Mouse (Mus musculus) mesoderm, embryonic 11.5 days (tissue): ENCODE measurements at regions not wholly inside any gene's neighbourhood (a gene's known extent, or its start where the extent isn't known, plus 50 kb on each side); places are given as distances from the start of the nearest gene placed in this dataset.

Experiments used
- DNase-seq: peaks from one replicate; pipeline ENCODE4 v3.0.0-alpha.2; 2012; ENCODE audit warnings: low read depth, low spot score

DNA sequence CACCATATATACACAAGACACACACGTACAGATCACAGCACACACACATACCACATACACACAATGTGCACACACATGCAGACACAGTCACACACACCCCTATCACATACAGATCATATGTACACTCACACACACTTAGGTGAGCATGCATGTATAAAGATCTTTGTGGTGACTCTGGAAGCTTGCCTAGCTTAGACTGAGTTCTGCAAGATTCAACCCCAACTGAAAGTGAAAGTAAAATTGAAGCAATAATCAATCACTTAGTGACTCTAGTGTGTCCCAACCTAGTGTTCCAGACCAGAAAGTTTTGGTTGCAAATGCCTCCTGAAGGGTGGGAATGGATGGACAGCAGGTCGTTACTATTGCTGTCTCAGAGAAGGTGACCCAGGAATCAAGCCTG is 262.8 kb downstream of the Bcl11a start:
- DNase-seq = no peak

DNA sequence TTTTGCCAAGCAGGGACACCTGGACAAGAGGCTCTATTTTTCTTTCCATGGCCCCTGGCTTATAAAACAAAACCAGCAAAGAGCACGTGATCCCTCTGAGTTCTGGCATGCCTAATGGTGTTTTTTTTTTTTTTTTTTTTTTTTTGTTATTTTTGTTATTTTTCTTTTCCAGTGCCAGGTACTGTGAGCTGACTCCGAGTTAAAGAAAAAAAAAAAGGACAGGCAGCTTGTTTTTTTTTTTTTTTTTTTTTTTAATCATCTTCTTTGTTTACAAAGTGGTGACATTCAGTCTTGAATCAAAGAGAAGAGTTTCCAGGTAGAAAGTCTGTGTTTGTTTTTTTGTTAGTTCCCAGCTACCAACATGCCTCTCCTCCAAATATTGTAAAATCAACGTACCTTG is 263.8 kb downstream of the Bcl11a start:
- no peak for DNase-seq

DNA sequence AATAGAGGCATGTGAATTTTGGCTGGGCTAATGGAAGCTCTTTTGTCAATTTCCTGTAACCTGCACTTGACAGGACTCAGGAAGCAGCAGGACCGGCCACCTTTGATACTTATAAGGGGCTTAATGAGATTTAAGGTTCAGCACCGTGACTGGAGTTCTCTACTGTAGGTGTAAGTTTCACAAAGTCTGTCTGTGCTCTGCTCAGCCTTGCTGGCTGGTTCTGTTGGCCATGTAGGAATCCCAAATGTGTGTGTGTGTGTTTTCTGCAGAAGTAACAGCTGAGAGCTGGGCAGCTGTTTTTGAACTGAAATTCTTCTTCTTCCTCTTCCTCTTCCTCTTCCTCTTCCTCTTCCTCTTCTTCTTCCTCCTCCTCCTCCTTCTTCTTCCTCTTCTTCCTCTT is 264.3 kb downstream of the Bcl11a start:
- no peak for DNase-seq

DNA sequence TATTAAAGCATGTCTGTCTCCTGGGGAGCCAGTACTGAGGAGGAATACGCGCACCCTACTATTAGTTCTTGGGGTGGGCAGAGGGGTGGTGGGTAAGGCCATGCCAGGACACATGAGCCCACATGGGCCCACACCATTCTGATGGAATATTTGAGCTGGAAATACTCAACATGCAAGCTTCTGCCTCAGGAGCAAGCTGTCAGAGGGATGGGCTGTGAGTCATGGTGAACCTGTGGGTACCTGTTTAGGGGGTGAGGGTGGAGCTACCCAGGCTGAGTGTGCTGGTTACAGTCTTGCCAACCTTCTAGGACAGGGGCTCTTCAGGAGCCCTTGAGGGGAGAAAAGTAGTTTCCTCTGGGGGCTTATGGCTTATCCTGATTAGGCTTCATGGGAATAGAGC is 264.9 kb downstream of the Bcl11a start:
- DNase-seq = no peak

DNA sequence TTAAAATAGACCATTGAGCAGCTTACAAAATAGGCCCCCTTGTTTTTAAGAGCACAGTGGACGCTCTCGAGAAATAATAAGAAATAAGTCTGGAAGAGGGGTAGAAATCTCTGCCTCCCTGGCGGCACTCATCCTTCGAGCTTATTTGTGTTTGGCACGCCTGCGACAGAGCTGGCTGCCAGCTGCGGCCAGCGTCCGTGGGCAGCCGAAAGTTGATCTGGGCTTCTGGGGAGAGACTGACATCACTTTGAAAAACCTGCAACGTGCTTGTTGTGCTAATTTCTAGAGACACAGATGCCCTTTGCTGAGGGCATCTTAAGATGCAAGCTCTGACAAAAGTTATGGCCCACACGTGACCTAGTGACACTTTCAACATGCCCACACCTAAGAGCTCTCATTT is 269.4 kb downstream of the Bcl11a start:
- no peak for DNase-seq

DNA sequence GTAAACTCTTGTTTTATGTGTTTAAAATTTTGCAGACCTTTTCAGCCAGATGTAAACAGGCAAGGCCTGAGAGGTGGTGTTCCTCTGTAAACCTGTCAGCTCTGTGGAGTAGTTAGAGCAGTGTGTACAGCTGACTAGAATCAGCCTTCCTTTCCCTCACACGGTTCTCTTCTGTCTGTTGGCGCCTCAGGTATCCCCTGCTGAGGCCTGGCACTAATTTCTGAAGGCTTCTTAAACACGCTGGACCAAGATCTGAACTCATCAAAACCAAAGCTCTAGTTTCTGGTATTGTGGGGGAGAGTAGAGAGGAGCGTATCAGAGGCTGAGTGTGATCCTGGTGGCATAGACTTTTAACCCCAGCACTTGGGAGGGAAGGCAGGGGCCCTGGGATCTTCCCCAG is 270.9 kb downstream of the Bcl11a start:
- no peak for DNase-seq

DNA sequence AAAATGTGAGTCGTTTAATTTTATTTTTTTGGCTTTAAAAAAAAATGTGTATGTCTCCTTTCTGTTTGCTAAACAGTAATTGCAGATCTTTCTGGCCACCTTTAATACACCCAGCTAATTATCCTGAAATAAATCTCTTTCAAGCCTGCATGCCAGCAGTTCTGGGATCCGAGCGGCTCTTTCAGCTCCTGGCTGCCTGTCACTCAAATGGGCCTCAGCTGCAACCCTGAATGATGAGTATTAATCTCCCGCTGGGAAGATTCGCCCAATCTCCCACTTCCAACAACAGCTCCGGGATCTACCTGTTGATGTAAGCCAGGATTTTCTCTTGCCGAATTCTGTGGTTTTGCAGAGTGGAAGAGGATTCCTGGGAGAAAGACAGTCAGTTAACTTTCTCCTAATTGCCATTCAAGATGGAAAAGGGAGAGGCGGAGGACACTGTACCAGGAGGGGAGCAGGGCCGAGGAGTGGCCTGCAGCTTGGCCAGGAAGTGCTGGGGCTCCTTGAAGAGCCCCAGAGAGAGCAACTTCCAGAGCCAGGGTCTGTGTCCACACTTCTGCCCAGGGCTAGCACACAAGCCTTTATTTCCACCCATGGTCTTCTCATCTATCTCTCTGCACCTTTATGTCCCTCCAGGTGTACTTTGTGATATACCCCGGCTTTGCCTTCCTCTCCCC is 272.2 kb downstream of the Bcl11a start:
- no peak for DNase-seq

DNA sequence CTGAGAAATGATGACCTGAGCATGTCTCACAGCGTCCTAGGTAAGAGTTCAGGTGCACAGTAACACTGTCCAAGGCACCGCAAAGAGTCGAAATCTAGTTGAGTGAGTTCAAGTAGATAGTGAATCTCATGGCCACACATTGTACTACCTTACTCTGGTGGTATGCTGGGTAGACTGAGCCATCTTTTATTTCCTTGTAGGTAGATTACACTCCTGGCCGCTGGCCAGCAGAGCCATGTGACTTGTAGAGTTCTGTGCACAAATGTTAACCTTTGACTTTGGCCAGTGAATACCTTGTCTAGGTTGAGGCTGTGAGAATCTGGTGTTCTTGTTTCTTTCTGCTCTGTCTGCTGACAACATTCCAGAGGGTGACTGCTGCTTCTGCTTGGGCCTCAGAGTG is 273.0 kb downstream of the Bcl11a start:
- DNase-seq = no peak

DNA sequence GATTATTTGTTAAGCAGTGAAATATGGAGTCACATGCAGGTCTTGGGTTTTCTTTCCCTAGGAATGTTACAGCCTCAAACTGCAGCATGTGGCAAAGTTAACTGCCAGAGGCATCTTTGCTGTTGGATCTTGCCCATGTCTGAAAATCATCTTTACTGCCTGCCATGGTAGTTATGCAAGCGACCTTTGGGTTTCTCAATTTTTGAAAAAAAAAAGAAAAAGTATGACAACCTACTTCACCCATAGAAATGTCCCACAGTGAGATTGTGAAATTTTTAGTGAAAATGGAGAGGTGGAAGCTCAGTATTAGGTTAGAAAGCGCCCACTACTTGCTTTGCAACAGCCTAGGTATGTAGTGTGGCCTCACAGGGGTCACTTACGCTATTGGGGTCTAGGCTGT is 274.2 kb downstream of the Bcl11a start:
- DNase-seq = no peak

DNA sequence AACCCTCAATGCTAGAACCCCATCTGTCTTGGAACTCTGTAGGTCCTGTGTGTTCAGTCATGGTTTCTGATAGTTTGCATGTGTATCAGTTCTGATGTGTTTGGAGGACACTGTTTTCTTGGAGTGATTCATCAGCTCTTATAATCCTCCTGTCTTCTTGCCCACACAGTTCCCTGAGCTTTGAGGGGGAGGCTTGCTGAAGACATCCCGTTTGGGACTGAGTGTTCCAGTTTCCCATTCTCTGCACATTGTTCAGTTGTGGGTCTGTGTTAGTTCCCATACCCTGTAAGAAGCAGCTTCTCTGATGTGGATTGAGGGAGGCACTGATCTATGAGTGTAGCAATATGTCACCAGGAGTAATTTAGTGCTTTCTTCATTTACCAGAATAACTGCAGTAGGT is 275.2 kb downstream of the Bcl11a start:
- DNase-seq = no peak

DNA sequence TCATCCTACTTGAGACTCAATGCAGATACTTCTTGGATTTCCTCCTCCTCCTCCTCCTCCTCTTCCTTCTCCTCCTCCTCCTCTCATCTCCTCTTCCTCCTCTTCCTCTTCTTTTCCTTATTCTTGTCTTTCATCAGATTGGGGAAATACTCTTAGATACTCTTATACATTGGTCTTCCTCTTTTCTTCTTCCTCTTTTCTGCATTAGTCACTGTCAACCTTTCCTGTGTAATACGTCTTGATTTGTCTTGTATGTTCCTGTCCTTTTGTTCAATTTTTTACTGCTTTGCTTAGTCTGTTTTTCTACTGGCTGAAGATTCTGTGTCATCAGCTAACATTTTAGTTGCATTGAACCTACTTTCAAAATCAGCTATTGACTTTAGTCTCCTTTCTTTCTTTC is 279.5 kb downstream of the Bcl11a start:
- DNase-seq = no peak

DNA sequence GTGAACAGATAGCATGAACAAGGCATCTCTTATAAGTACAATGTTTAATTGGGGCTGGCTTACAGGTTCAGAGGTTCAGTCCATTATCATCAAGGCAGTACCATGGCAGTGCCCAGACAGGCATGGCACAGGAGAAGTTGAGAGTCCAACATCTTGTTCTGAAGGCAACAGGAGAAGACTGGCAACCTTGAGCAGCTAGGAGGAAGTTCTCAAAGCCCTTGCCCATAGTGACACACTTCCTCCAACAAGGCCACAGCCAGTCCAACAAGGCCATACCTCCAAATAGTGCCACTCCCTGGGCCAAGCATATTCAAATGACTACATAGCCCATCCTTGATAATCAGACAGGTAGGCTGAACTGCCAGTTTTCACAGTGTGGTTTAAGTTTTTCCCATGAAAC is 281.2 kb downstream of the Bcl11a start:
- no peak for DNase-seq

DNA sequence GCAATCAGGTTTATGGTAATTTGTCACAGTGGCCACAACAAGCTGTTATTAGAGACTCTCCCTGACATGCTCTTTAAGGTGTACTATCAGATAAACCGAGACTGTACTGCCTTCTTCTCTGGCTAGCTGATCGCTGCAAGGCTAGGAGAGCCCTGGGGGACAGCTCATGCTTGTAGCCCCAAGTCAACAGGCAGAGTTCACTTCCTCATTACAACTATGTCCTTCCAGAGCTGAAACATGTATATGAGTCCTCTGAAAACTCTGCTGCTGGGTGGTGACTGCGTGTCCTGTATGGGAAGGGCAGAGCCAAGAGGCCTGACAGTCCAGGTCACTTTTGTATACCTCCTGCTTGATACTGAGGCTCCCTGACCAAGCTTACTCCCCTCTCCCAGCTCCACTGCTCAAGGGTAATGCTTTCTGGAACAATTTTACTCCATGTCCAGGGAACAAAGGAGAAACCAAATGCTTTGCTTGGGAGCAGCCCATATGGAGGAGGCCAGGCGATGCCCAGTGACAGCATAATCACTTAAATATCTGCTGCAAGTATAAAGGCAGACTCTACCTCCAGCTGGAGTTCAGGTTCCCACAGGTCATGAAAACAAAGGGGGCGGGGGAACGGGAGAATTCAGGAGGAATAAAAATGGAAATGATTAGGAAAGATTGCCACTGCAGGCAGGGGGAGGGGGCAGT is 284.3 kb downstream of the Bcl11a start:
- no peak for DNase-seq

DNA sequence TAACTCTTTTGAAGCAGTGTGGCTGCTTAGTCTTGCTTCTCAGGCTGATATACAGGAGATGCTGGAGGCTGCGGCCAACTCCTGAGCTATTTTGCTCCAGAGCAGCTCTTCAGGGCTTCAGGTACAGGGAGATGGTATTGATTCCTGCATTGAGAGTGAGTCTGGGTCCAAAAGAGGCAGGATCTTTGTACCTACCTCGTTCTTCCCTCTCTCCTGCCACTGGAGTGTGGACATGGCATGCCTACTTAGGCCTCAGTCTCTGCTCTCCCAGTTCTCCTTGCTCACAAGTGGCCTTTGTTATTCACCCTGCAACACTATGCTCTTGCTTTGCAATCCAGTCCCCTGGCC is 284.8 kb downstream of the Bcl11a start:
- no peak for DNase-seq

DNA sequence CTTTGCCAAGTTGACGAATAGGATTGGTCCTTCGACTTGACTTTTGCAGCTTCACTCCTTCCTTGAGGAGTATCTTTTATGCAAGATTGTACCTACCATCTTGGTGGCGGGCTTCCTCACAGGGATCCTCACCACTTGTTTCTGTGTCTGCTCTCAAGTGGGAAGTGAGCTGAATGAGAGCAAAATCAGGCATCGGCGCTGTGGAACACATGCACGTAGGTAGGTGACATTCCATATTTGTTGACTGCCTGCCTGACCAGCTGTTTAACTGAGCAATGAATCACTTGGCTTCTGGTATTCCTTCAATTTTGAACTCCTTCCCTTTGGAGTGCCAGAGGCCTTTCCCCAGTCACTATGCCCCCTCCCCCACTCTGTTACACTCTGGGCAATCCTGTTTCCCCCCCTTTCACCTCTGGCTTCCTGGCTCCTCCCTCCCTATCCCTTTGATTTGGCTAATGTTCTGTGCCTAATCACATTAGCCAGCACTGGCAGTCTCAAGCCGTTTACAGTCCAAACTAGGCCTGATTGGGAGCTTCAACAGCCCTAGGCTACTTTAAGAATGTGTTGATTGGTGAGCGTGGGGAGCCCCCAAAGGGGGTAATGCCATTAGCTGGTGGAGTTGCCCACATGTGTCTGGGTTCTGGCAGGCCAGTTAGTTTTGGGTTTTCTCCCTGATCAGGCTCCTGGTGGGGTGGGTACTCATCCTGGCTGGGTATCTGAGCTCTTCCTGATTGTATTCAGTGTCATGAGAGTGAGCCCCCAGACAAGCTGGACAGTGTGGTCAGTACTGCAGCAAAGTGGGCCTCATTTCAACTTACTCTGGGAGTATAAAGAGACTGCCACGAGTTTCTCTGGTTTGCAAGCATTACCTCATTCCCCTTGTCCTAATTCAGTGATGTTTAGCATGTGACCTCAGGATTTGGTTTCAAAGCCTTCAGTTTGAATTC is 285.8 kb downstream of the Bcl11a start:
- DNase-seq = peak; percentile 51

DNA sequence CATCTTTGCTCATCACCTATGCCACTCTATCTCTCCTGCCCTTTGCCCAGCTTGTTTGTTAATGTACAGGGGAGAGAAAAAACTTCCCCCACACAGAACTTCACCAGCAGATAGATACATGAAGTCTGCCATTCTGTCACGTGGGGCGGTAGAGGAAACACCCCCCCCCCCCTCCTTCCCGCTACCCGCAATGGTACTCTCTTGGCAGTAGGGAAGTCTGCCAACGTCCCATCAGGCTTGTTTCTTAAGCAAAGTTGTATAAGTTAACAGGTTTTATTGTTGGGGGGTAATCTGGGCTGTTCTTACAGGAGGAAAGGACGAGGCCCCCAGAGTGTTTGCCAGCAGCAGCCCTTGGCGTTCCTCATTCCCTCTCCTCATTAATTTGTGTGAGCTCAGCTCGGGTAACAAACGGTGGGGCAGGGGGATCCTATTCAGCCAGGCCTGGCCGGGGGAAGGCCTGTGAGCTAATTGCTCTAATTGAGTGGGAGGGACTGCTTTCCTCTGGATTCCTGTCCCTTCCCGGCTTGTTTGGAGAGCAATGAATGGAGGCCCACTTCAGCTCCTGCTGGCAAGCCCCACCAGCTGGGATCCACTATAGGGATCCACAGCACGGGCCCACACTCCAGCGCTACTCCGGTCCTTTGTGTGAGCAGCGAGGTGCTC is 292.5 kb downstream of the Bcl11a start:
- no peak for DNase-seq

DNA sequence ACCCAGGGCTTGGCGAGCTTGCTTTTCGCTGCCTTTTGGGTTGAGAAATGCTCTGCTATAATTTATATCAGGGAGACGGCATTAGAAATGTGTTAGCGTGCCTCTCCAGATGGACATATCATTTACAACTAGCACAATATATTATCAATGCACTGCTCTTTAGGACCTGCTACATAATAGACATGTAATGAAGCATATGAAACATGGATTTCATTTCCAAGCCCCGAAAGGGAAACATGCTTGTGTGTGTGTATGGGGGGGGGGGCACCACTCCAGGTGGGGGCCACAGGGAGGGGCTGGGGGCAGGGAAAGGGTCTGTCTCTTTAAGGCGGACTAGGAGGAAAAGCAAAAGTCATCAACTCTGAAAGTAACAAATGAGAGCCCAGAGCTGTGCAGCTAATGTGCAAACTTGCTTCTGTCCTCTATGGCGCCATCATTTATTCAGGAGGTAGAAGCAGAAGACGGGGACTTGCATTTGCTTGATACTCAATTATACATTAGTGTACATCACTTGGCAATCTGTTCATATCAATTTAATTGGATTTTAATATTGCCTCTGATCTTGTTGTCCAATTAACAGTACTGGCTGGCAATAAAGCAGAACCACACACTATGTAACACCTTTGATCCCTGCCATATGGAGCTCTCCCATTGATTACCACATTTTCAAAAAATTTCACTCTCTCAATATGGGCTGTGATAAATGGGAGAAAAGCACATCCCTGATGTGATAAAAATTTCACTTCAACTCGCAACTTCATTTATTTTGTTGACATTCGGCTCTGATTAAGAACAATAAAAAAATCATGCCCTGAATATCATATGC is 293.2 kb downstream of the Bcl11a start:
- no peak for DNase-seq

DNA sequence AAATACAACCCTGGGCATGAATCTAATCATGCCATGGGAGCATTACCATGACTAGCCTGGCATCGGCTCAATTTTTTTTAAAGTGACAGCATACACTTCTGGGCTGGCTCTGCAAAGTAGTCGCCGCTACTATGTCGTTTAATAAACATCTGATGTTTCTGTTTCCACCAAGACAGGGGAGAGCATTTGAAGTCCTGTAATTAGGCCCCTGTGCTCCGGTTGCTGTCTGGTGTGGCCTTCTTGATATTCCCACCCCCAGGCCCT is 293.8 kb downstream of the Bcl11a start:
- no peak for DNase-seq

DNA sequence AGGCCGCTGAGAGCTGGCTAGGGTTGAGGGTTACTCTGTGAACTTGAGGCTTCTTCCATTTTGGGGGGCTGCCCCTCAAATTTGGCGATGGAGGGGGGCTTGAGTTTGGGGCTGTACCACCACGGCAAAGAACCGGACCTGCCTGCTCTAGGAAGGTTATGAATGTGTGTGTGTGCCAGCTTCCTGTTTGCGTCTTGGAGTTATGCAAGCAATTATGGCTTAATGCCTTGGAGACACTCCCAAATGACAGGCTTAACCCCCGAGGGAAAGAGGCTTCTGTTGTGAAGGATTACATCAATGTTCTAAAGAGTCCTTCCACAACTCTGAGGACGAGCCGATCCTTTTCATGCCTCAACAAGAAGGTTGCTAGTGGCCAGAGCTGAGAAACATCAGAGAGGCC is 294.1 kb downstream of the Bcl11a start:
- DNase-seq = no peak

DNA sequence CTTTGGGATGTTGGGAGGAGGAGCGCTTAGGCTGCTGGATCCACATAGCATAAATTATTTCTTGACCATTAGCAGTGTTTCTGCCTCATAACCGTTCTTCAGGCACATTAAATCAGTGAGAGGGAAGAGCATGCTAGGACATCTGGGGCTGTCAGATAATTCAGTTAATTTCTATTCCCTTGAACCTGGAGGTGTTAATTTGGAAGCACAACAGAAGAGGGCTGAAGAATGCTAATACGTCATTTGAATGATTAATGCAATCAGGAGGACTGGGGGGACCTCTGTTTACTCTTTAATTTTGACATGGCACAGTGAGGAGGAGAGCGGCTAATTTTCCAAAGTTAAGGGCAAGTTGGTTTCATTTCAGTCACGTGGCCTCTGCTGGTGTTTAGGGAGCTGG is 294.8 kb downstream of the Bcl11a start:
- no peak for DNase-seq

DNA sequence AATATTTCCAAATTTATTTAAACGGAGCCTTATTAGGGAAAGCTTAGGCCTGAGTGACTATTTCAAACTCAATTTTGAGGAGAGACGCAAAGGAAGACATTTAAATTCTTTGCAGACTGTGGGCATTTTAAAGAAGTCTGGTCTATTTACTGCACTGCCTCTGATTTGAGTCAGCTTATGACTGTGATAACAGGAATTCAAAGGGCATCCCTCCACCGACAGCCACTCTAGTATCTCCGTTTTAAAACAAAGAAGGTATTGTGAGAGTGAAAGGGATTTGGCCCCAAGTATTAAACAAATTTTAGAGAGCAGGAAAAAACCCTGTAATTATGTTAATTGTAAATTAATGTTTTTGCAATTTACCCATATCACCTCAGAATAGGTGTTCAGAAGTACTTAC is 295.4 kb downstream of the Bcl11a start:
- DNase-seq = no peak

DNA sequence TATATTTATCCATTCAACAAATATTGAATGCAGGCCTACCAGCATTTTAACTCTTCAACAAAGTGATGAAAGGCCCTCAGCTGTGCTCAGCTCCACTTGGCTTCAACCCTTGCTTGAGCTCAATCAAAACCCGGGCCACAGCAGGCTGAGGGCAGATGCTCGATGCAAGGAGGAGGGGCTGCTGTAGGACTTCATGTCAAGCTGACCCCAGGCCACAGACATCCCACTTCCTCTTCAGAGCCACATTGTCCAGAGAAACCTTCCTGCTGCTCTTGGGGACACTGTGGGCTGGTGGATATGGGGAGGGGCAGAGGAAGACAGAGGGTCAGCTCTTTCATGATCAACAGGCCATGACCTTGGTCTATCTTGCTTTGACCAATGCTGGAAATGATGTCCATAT is 299.7 kb downstream of the Bcl11a start:
- DNase-seq = no peak
